Mouse (Mus musculus): ENCODE measurements around the gene Hsph1.

Hsph1 gene

DNA sequence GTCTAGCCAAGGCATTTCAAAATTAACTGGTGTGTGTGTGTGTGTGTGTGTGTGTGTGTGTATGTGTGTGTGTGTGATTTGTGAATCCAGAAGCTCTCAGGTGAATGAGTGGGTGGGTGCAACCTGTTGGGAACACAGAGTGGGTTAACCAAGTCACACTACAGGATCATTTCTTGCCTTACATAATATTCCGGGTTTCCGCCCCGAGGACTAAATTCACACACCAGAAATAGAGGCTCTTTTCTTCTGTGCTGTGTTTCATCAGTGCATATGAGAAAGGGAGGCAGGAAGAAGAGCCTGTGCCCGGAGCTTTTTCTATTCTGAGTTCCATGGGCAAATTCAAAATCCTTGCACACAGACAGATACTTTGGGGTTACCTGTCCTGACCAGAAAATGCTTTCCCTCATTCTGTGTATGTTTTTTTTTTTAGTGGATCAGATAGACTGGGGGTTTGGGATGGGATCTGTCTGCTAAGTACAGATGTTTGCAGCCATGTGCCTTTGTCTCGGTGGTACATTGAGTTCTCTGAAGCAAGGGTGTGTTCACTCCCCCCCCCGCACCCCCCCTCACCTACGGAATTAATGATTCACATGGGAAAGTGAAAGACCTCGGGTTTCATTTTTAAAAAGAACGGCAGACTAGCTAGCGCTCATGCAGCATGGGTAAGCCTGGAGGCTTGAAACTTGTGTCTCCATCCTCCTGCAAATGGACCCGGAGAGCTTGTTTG is 6.8 kb upstream of the Hsph1 start:
- ATAC-seq (ENCODE audit: insufficient number of reproducible peaks, low FRiP score, low TSS enrichment), result no peak

- no peak for ATAC-seq (ENCODE audit: insufficient number of reproducible peaks, low FRiP score, low TSS enrichment)
These were observed 6.2 kb upstream of the Hsph1 start for GRCm38 (mm10) chr5:149642366-149642765.

GRCm38 (mm10) chr5:149641277-149641892 is 5.2 kb upstream of the Hsph1 start:
- no peak for ATAC-seq (ENCODE audit: insufficient number of reproducible peaks, low FRiP score, low TSS enrichment)

- ATAC-seq (ENCODE audit: insufficient number of reproducible peaks, low FRiP score, low TSS enrichment), result no peak
These were observed 1.1 kb upstream of the Hsph1 start for GRCm38 (mm10) chr5:149637306-149637705.

DNA sequence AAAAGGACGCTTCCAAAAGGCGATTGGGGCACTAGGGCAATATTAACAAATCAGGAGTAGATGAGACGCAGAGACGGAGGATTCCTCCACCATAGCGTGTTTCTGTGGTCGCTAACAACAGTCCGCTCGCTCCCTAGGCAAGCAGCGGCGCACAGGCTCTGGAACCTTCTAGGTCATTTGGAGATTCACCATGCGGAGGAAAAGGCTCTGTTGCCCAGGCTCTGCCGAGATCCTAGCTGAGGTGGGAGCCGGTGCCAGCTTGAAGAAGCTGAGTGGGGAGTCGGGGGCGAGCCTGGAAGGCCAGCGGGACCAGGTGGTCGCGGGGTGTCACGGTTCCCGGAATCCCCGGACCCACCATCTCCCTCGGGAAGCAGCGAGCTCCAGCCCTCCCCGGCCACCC is 620 bp downstream of the Hsph1 start:
- ATAC-seq (ENCODE audit: insufficient number of reproducible peaks, low FRiP score, low TSS enrichment), result peak; percentile 2; the same call in 1 of the 2 replicates

DNA sequence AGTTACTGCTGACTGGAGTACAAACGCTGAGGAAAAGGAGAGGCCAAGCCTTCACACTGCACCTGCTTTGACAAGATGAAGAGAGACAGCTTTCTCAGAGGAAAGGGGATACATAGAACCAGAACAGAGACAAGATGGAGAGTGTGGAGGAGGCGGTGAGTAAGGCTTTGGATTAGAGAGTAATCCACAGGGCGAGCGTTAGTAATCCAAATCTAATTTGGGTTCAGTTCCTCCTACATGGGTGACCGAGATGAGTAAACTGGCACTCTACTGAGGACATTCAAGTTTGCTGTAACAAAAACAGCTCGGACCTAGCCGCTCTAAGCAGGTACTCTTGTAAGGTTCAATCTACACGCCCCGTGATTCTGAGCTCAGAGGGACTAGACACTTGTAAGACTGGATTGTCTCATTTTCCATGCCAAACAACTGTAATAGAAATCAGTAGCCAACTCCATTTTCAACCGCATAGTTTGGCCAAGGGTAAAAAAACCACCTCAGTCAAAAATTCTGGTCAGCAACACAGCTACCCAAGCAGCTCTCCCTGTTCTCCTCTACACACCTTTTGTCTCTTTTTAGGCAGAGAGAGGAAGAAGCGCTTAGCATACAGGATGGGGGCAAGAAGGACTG is 1.7 kb downstream of the Hsph1 start:
- ATAC-seq (ENCODE audit: insufficient number of reproducible peaks, low FRiP score, low TSS enrichment), result no peak

GRCm38 (mm10) chr5:149625547-149625946 is 10.6 kb downstream of the Hsph1 start:
- ATAC-seq (ENCODE audit: insufficient number of reproducible peaks, low FRiP score, low TSS enrichment), result no peak

DNA sequence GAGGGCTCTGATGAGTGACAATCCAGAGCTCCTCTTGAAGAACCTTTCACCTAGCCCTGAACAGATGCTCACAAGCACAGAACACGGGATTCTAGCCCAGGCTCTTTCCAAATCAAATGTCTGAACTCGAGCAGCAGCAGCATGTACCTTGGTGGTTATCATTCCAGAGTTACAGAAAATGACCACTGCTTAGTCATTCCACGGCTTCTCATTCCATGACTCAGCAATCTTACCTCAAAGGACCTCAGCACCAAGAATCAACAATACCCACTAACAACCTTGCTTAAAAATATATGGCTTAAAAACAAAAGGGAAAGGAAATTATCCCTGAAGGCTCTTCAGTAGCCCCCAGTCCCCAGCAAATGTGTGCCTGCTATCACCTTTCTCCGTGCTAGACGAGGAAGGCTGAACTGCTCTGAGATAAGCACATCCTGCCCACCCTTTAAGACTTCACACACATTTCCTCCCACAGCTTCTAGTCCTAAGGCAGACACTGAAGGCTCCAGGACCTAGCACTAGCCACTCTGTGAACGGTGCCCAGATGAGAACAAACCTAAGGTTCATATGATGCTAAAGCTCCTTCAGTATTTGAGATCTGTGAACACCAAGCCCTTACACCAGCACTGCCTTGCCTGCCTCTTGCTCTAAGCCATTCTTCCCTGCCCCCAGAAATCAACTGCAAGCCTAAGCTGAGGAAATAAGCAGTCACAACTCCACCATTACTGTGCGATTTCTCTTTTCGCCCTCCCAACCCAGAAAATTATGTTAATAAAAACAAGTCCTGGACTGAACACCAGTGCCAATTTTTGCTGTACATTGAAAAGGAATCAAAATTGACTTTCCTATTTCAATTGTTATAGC is 12.1 kb downstream of the Hsph1 start:
- ATAC-seq (ENCODE audit: insufficient number of reproducible peaks, low FRiP score, low TSS enrichment), result no peak

DNA sequence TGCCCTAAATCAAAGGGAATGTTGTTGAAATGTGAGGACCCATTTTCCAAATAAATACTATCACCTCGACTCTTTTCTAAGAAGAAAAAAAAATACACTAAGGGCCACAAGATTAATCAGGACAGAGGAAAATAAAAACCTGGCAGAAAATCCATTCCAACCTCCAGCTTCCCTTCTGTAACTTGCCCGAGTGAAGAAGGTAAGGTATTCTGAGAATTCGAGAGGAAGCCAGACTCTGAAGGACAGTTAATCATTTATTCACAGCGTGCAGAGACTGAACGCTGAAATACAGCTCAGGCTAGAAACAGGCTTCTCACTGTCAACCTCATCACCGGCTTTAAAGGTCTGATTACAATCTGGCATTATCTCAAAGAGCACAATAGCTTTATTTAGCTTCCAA is 13.5 kb downstream of the Hsph1 start:
- ATAC-seq (ENCODE audit: insufficient number of reproducible peaks, low FRiP score, low TSS enrichment), result no peak

GRCm38 (mm10) chr5:149622152-149622551 is 14.0 kb downstream of the Hsph1 start:
- no peak for ATAC-seq (ENCODE audit: insufficient number of reproducible peaks, low FRiP score, low TSS enrichment)

- ATAC-seq (ENCODE audit: insufficient number of reproducible peaks, low FRiP score, low TSS enrichment), result no peak
These were observed 18.3 kb downstream of the Hsph1 start for GRCm38 (mm10) chr5:149617776-149618425.

DNA sequence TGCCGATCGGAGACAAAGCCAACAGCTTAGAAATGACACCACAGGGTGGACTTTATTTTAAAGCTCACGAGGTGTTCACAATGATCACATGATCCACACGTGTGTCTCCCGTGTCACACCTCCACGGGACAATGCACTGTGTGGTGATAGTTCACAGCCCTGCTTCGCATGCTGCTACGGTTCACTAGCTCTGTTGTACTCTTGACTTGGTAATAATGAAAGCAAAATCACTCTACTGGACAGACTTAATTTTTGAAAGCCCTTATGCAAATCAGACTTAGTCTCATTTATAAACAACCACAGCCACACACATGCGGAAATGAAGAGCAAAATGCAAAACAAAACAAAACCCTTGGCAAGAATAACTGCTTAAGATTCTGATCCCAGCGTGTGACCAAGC is 19.4 kb downstream of the Hsph1 start:
- ATAC-seq (ENCODE audit: insufficient number of reproducible peaks, low FRiP score, low TSS enrichment), result no peak

- no peak for ATAC-seq (ENCODE audit: insufficient number of reproducible peaks, low FRiP score, low TSS enrichment)
These were observed 20.0 kb downstream of the Hsph1 start for GRCm38 (mm10) chr5:149616138-149616537.

GRCm38 (mm10) chr5:149612740-149613139 is 23.4 kb downstream of the Hsph1 start:
- ATAC-seq (ENCODE audit: insufficient number of reproducible peaks, low FRiP score, low TSS enrichment), result no peak

DNA sequence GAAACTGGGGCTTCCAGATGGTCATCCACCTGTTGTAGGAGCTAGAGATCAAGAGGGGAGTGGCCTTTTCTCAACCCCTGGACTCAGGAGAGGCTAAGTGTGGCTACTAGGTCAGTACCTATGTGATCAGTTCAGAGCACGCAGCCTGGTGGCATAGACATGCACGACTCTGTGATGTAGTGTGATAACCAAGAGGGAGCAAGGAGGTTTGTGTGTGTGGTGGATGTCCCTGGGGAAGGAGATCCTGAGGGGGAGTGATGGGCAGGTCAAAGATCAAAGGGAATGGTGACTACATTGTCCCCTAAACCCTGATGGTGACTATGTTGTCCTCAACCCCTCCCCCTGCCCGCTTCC is 24.0 kb downstream of the Hsph1 start:
- no peak for ATAC-seq (ENCODE audit: insufficient number of reproducible peaks, low FRiP score, low TSS enrichment)

DNA sequence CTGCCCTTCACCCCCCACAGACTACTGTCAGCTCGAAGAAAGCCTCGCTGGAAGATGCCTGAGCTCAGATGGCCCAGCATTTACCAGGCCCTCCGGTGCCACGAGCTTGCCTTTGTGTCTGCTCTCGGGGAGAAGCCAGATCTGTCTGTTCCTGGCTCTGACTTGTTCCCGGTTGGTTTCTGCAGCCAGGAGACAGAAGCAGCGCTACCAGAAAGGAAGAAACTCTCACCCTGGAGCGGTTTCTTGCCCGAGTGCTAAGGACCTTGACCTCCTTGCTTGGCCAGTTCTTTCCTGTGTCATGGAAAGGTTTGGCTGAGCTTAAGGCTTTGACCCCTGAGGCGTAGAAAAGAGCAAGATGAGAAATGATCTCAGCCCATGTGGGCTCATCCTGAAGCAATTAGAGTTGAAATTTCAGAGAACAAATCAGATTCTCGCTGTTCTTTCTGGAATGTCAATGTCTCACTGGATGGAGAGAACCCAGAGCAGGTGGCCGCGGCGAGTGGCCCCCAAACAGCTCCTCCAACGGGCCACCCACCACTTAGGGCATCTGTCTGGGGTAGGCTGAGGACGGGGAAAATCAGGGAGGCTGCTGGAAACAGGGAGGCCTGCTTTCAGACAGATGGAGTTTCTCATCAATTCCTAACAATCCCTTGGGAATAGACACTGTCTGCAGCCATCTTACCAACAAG is 24.6 kb downstream of the Hsph1 start:
- no peak for ATAC-seq (ENCODE audit: insufficient number of reproducible peaks, low FRiP score, low TSS enrichment)

DNA sequence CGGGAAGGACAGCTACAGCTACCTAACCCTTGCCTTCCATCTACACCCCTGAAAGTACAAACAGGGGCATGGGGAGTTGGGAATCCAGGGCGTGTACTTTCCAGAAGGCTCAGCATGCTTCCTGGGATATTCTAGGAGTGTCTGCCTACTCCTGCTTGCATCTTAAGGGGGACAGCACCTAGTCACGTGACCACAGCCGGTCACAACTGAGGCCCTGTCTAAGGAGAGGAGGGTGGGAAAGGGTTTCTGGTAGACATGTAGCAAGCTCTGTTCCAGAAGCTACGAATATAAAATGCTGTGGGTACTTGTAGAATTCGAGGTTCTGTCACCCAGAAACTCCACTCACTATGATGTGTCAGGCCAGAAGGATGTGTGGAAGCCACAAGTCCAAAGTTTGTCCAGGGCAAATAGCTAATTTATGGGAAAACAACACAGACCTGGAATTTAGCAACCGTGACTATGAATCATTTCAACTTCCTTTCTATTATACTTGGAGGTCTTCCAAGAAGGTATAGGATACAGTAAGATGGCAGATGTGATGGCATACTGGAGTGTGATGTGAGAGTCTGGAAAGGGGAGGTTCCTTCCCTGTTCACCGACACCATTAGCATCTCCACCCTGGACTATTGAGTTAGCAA is 29.0 kb downstream of the Hsph1 start:
- no peak for ATAC-seq (ENCODE audit: insufficient number of reproducible peaks, low FRiP score, low TSS enrichment)

DNA sequence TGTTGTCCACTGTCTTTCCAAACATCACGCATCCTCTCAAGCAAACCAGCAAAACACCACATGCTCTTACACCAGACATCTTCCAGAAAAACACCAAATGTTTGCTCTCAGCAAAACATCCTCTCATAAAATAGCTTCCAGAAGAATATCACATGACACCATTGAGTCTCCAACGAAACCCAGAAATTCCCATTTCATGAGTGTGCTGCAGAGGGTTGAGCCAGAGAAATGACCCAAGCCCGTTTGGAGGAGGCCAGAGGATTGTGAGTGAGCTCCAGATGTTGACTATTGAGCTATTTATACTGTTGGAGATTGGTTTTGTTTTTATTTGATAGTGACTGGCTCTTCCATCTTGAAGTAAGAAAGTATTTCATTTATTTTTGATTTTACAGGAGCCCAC is 32.9 kb downstream of the Hsph1 start:
- no peak for ATAC-seq (ENCODE audit: insufficient number of reproducible peaks, low FRiP score, low TSS enrichment)

GRCm38 (mm10) chr5:149601996-149602395 is 34.2 kb downstream of the Hsph1 start:
- no peak for ATAC-seq (ENCODE audit: insufficient number of reproducible peaks, low FRiP score, low TSS enrichment)

All from cerebellum, adult (tissue).